Mouse (Mus musculus): ENCODE results near the gene Cyp2j8. TPM values are rescaled to one million over a fixed set of nuclear protein-coding genes. Genes with fewer than 3 reads are reported as not detected.
"Not testable (repeated sequence)": the region's sequence is repeated elsewhere in the genome, so short reads cannot be mapped to it uniquely, and the experiment has no call there.

The Cyp2j8 gene
- not detected in 2 replicates for polyA plus RNA-seq (2016; fragmentation: Nextera tagmentation; extraction: Ambion mirVana)

DNA sequence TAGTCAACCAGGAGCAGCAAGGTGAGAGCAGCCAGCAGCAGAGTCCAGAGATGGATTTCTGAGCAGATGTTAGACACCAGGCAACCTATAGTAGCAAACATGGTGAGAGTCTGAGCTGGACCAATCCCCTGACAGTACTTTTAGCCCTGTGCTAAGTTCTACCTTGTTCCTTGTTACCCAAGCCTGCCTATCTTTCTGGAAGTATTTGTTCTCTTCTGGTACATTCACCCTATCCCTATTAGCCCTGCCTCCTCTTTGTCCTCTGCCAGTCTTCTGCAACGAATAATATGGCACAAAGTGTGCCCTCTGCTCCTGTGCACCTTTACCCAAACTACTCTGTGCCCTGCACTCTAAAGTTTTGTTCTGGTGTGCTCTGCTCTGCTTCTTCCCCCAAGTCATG lies at the start of gene Cyp2j8:
Gene Cyp2j8, minus strand, starts transcription at position 101 of the 400 bp plus-strand sequence.
- WGBS: 83% methylated on average over 1 of the region's 1 CpGs
- no peaks in the 10 kb centered on the region for H3K4me1 ChIP-seq
- no peak for ATAC-seq (ENCODE audit: low FRiP score, low read depth)
- H3K4me3 ChIP-seq: no peak within 1 kb of the TSS
- no peaks in the 10 kb centered on the region for H3K9me3 ChIP-seq
- H3K36me3 ChIP-seq: no peaks in the 10 kb centered on the region
- H3K27ac ChIP-seq: no peak within 1 kb of the TSS
- no peak within 1 kb of the TSS for H3K9ac ChIP-seq
- H3K27me3 ChIP-seq (replicated peaks): no peaks in the 10 kb centered on the region
- H3K4me2 ChIP-seq (replicated peaks): no peak within 1 kb of the TSS

DNA sequence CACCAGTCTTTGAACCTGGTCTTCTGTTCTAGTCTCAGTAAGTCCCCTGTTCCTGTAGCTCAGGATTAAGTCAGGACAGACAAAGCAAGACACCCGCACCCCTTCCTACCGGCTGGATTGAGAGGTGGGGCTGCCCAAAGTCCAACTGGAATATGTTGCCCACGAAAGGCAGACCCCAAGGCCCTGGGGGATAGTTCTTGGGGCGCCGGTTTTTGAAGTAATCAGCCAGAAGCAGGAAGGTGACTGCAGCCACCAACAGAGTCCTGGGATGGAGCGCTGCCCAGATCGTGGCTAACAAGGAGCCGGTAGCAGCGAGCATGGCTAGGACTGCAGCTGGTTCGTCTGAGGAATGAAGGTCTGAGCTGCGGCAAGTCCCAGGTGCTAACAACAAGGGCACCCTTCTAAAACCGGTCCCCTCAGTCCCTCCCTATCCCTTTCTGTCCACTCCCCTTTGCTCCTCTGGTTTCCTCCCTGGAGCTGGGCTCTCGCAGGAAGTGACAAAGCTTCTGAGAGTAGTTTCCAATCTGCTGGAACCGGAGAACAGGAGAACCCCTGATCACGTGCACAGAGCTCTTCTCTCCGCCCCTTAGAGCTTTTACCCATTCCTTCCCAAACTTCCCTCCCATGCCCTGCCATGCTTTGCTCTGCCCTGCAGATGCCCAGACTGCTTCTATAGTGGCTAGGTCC lies 46.1 kb upstream of the Cyp2j8 start, which contains the start of gene Cyp2j6:
Gene Cyp2j6, minus strand, starts transcription at position 529 of the 687 bp plus-strand sequence.
- Histone ChIP-seq H3K27me3 (replicated peaks) (no peaks in the 10 kb centered on the region), H3K4me1 (no peaks in the 10 kb centered on the region), H3K9me3 (no peaks in the 10 kb centered on the region), H3K36me3 (no peaks in the 10 kb centered on the region), H3K4me2 (replicated peaks) (peak within 1 kb of the TSS; percentile 62), H3K27ac (no peak within 1 kb of the TSS), H3K4me3 (peak within 1 kb of the TSS; percentile 40), H3K9ac (peak within 1 kb of the TSS; percentile 52)
- WGBS: 8% methylated on average over 16 of the region's 16 CpGs
- ATAC-seq (ENCODE audit: low FRiP score, low read depth): peak; percentile 87

DNA sequence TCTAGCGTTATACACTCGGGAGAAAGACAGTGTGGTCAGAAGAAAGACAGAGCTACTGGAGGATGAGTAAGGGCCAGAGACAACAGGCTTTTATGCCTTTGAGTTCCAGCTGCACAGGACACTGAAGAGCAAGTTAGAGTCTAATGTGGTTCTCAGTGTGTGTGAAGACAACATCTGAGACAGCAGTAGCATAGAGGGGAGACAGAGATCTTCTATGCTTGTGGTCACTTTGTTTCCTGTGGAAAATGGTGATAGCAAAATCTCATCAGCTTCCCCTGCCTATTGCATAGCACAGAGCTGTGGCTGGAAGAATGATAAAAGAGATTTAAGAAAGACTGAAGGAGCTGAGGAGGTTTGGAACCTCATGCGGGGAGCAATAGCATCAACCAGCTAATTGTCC lies 44.4 kb upstream of the Cyp2j8 start:
- H3K9me3 ChIP-seq: no peaks in the 10 kb centered on the region
- H3K4me3 ChIP-seq: no peak overlapping the region
- H3K27ac ChIP-seq: no peak overlapping the region
- peak overlapping the region; percentile 25 for H3K4me2 ChIP-seq (replicated peaks)
- no peaks in the 10 kb centered on the region for H3K4me1 ChIP-seq
- ATAC-seq (ENCODE audit: low FRiP score, low read depth): no peak
- no peak overlapping the region for H3K9ac ChIP-seq
- WGBS: 89% methylated on average over 3 of the region's 3 CpGs
- no peaks in the 10 kb centered on the region for H3K27me3 ChIP-seq (replicated peaks)
- H3K36me3 ChIP-seq: no peaks in the 10 kb centered on the region

DNA sequence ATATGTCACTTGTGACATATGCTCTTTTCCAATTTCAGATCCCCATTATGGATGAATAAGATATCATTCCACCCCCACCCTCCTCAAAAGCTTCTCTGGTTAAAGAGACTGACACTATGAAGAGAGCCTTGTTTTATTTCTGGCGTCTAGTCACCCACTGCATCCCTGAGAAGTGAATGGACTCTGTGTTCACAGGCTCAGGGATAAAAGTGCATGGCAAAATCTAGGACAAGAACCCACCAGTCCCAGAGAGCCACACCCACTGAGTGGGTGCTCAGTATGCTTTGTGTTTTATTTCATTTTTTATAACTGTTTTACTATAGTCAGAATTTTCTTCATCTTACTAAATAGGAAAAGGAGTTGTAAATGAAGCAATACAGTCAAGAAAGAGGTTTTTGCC lies 38.8 kb upstream of the Cyp2j8 start:
- Histone ChIP-seq H3K4me3 (no peak overlapping the region), H3K27ac (no peak overlapping the region), H3K9ac (no peak overlapping the region), H3K36me3 (no peaks in the 10 kb centered on the region), H3K4me2 (replicated peaks) (no peak overlapping the region), H3K4me1 (no peaks in the 10 kb centered on the region), H3K9me3 (no peaks in the 10 kb centered on the region), H3K27me3 (replicated peaks) (no peaks in the 10 kb centered on the region)
- no peak for ATAC-seq (ENCODE audit: low FRiP score, low read depth)
- WGBS: 62% methylated on average over 1 of the region's 1 CpGs

DNA sequence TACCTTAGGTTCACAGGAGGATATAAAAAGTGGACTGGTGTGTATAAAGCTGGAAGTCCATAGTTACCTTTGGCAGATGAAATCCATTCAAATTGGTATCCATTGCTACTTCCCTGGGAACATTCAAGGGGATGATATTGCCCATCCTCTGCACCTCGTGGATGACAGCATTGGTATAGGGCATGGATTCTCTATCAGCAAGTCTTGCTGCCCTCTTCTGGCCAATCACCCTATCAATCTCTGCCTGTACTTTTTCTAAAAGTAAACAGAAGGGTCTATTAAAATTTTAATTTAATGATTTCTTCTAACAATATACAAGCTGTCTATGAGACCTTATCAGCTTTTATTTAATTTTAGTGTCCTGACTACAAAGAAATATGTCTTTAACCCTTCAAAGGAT lies 18.6 kb upstream of the Cyp2j8 start:
- no peak overlapping the region for H3K9ac ChIP-seq
- H3K36me3 ChIP-seq: no peaks in the 10 kb centered on the region
- H3K4me2 ChIP-seq (replicated peaks): no peak overlapping the region
- no peaks in the 10 kb centered on the region for H3K9me3 ChIP-seq
- H3K4me1 ChIP-seq: no peaks in the 10 kb centered on the region
- no peak for ATAC-seq (ENCODE audit: low FRiP score, low read depth)
- no peak overlapping the region for H3K4me3 ChIP-seq
- WGBS: 27% methylated on average over 1 of the region's 1 CpGs
- H3K27me3 ChIP-seq (replicated peaks): no peaks in the 10 kb centered on the region
- H3K27ac ChIP-seq: no peak overlapping the region

DNA sequence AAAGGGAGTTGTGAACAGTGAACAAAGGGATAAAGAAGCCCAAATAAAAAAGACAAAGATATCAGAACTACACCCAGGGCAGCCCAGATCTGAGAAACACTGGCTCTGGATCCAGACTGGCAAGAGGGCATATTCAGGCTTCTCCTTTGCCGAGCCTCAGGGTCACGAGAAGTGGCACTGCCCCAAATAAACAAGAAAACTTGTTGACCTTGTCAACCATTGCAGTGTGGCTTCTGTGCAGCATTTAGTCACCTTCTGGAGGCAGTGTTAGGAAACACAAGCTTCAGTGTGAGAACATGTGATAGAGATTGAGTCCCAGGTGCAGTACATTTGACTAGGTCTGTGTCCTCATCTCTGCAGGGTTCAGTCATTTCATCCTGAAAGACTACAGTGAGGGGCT lies 15.1 kb upstream of the Cyp2j8 start:
- H3K9me3 ChIP-seq: no peaks in the 10 kb centered on the region
- no peak overlapping the region for H3K9ac ChIP-seq
- ATAC-seq (ENCODE audit: low FRiP score, low read depth): no peak
- no peak overlapping the region for H3K27ac ChIP-seq
- H3K4me2 ChIP-seq (replicated peaks): no peak overlapping the region
- H3K36me3 ChIP-seq: no peaks in the 10 kb centered on the region
- H3K27me3 ChIP-seq (replicated peaks): no peaks in the 10 kb centered on the region
- 83% methylated on average over 2 of the region's 2 CpGs for WGBS
- no peak overlapping the region for H3K4me3 ChIP-seq
- no peaks in the 10 kb centered on the region for H3K4me1 ChIP-seq

DNA sequence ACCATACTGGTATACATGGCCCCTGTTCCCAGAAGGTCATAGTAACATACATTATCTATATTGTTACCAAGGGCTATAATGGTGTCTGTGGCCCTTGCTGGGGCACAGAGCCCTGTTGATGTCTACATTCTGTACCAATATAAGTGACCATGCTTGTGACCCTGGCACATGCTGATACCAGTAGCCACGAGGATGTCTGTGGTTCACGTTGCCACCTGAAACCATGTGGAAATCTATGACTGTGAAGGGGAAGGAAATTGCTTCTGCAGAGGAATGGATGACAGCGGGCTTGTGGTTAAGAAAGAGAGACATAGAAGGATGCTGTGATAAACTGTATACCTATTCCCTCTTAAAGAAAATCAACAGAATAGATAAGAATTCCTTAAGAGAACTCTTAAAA lies 2.9 kb upstream of the Cyp2j8 start:
- no peak for ATAC-seq (ENCODE audit: low FRiP score, low read depth)
- Histone ChIP-seq H3K4me3 (no peak overlapping the region), H3K27me3 (replicated peaks) (no peaks in the 10 kb centered on the region), H3K4me2 (replicated peaks) (no peak overlapping the region), H3K4me1 (no peaks in the 10 kb centered on the region), H3K27ac (no peak overlapping the region), H3K9ac (no peak overlapping the region), H3K9me3 (no peaks in the 10 kb centered on the region), H3K36me3 (no peaks in the 10 kb centered on the region)
- 88% methylated on average over 3 of the region's 3 CpGs for WGBS

DNA sequence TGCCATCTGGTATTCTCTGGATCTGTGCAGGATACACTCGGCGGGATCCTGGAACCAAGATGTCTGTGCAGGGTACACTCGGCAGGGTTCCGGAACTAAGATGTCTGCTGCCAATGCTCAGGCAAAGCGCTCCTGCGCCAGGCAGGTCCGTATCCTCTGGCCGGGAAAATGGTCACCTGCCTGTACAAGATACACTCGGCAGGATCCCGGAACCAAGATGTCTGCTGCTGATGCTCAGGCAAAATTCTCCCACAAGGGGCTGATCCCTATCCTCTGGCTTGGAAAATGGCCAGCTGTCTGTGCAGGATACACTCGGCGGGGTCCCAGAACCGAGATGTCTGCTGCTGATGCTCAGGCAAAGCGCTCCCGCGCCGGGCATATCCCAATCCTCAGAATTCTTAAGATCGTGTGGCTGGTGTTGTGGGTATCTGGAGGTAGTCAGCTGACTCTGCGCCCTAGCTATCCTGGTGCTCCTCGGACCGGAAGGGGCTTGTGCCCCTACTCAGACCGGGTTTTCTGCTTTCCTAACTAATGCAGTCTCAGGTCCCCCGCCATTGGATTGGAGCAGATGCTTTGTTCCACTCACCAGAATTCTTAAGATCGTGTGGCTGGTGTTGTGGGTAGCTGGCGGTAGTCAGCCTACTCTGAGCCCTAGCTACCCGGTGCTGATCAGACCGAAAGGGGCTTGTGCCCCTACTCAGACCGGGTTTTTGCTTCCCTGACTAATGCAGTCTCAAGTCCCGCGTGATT lies 43.7 kb downstream of the Cyp2j8 start:
- not testable (repeated sequence) for H3K4me1 ChIP-seq; ATAC-seq (ENCODE audit: low FRiP score, low read depth); H3K27ac ChIP-seq; H3K36me3 ChIP-seq; H3K27me3 ChIP-seq (replicated peaks); H3K9ac ChIP-seq; H3K4me2 ChIP-seq (replicated peaks); H3K4me3 ChIP-seq
- H3K9me3 ChIP-seq: 0 out of 2 replicates have a peak, but pooled peaks cover 15% of the 10 kb centered on the region
- 85% methylated on average over 30 of the region's 30 CpGs for WGBS

Other genes with a start within 250 kb of the Cyp2j8 start
- gene Cyp2j11, start 158.7 kb downstream of the Cyp2j8 start, polyA plus RNA-seq (2016; fragmentation: Nextera tagmentation; extraction: Ambion mirVana): not detected in 2 replicates
- gene Cyp2j6, start 46.3 kb upstream of the Cyp2j8 start, polyA plus RNA-seq (2016; fragmentation: Nextera tagmentation; extraction: Ambion mirVana): 6.6 and 6.7 TPM in 2 replicates
- 1.8 and 2.1 TPM in 2 replicates for gene Cyp2j9, start 84.2 kb upstream of the Cyp2j8 start, polyA plus RNA-seq (2016; fragmentation: Nextera tagmentation; extraction: Ambion mirVana)
- not detected in 2 replicates for gene Cyp2j5, start 156.8 kb upstream of the Cyp2j8 start, polyA plus RNA-seq (2016; fragmentation: Nextera tagmentation; extraction: Ambion mirVana)

Data from neural tube, embryonic 12.5 days (tissue).